Mouse (Mus musculus) cerebellum, adult 2 months (tissue): Measurements from ENCODE around the gene Mok.

Experiments
- CTCF ChIP-seq: fragments of 200-500 bp; IDR thresholded peaks from 2 replicates; pipeline ENCODE4 v1.5.1; 2011; ENCODE audit warnings: low read depth, mild to moderate bottlenecking, control low read depth, low read length, moderate library complexity, borderline replicate concordance; ENCODE audit not compliant: insufficient read depth
- POLR2A ChIP-seq: fragments of 200-500 bp; IDR thresholded peaks from 2 replicates; pipeline ENCODE4 v1.6.1; 2011; ENCODE audit warnings: low read length, control low read depth, borderline replicate concordance; ENCODE audit not compliant: insufficient read depth

- TF ChIP-seq CTCF (no peak), POLR2A (no peak)
Measured at GRCm38 (mm10) chr12:110822366-110822765, 18.4 kb downstream of the Mok start.
